Mouse (Mus musculus): Measurements from ENCODE around the gene Mob3b. TPM values are rescaled to one million over a fixed set of nuclear protein-coding genes. Genes with fewer than 3 reads are reported as not detected.

Mob3b gene
- total RNA-seq, 2 experiments from 2014 or later: 1.0 to 1.9 TPM

Other genes starting within 250 kb of the Mob3b start
- gene Ifnk, start 5.4 kb downstream of the Mob3b start, total RNA-seq (2021): not detected
- gene C9orf72, start 68.7 kb upstream of the Mob3b start, total RNA-seq (2021): 10 to 100 TPM; 21.6 to 23.5 TPM